Mouse (Mus musculus): ENCODE data around the gene Tspyl3.

GRCm38 (mm10) chr2:153267331-153267730, 42.1 kb upstream of the Tspyl3 start:
- TF ChIP-seq CTCF (IDR thresholded peaks at IDR 0.05; ENCODE audit: low read depth, low read length) (no peak), POLR2AphosphoS5 (IDR thresholded peaks at IDR 0.05; ENCODE audit: insufficient replicate concordance, low read depth, low read length) (no peak), TAL1 (conservative IDR thresholded peaks at IDR 0.05; ENCODE audit: low read depth, low read length) (no peak), GATA1 (IDR thresholded peaks at IDR 0.05; ENCODE audit: borderline replicate concordance, low read length) (no peak)
